Mouse (Mus musculus): ENCODE measurements at regions not wholly inside any gene's neighbourhood (a gene's known extent, or its start where the extent isn't known, plus 50 kb on each side); places are given as distances from the start of the nearest gene placed in this dataset.

GRCm38 (mm10) chr13:28606651-28607050, 346.9 kb downstream of the Sox4 start:
- no peaks in the 10 kb centered on the region for H3K79me2 ChIP-seq (ENCODE audit: inconsistent target)
- 0 out of 2 replicates have a peak overlapping the region, but pooled peaks have one; percentile 5 for H3K27ac ChIP-seq
- 0% methylated on average over 1 of the region's 1 CpGs for WGBS (ENCODE audit: missing documents)
- H3K36me3 ChIP-seq (ENCODE audit: inconsistent target) = no peaks in the 10 kb centered on the region
- H3K4me3 ChIP-seq (ENCODE audit: inconsistent target) = no peak overlapping the region

GRCm38 (mm10) chr13:28605833-28606232, 347.7 kb downstream of the Sox4 start:
- H3K36me3 ChIP-seq (ENCODE audit: inconsistent target) = no peaks in the 10 kb centered on the region
- no peak overlapping the region for H3K27ac ChIP-seq
- no peaks in the 10 kb centered on the region for H3K79me2 ChIP-seq (ENCODE audit: inconsistent target)
- no peak overlapping the region for H3K4me3 ChIP-seq (ENCODE audit: inconsistent target)
- 89% methylated on average over 1 of the region's 1 CpGs for WGBS (ENCODE audit: missing documents)

GRCm38 (mm10) chr13:28604016-28604415, 346.7 kb downstream of the Gm11361 start:
- no peaks in the 10 kb centered on the region for H3K79me2 ChIP-seq (ENCODE audit: inconsistent target)
- WGBS (ENCODE audit: missing documents) = 93% methylated on average over 6 of the region's 6 CpGs
- H3K4me3 ChIP-seq (ENCODE audit: inconsistent target) = no peak overlapping the region
- no peaks in the 10 kb centered on the region for H3K36me3 ChIP-seq (ENCODE audit: inconsistent target)
- H3K27ac ChIP-seq = no peak overlapping the region

- 3% methylated on average over 5 of the region's 5 CpGs for WGBS (ENCODE audit: missing documents)
Observed at GRCm38 (mm10) chr13:28600792-28601191, 343.5 kb downstream of the Gm11361 start.

GRCm38 (mm10) chr13:28596367-28596766, 339.0 kb downstream of the Gm11361 start:
- H3K27ac ChIP-seq = no peak overlapping the region
- WGBS (ENCODE audit: missing documents) = 97% methylated on average over 2 of the region's 2 CpGs
- no peak overlapping the region for H3K4me3 ChIP-seq (ENCODE audit: inconsistent target)

More at GRCm38 (mm10) chr13:28600792-28601191, 343.5 kb downstream of the Gm11361 start:
- H3K27ac ChIP-seq = peak overlapping the region; percentile 46
- no peak overlapping the region for H3K4me3 ChIP-seq (ENCODE audit: inconsistent target)
- no peaks in the 10 kb centered on the region for H3K79me2 ChIP-seq (ENCODE audit: inconsistent target)
- no peaks in the 10 kb centered on the region for H3K36me3 ChIP-seq (ENCODE audit: inconsistent target)

GRCm38 (mm10) chr13:28592176-28592575, 334.8 kb downstream of the Gm11361 start:
- 100% methylated on average over 1 of the region's 1 CpGs for WGBS (ENCODE audit: missing documents)
- Histone ChIP-seq H3K79me2 (ENCODE audit: inconsistent target) (no peaks in the 10 kb centered on the region), H3K4me3 (ENCODE audit: inconsistent target) (no peak overlapping the region), H3K27ac (no peak overlapping the region), H3K36me3 (ENCODE audit: inconsistent target) (no peaks in the 10 kb centered on the region)

More at GRCm38 (mm10) chr13:28596367-28596766, 339.0 kb downstream of the Gm11361 start:
- H3K79me2 ChIP-seq (ENCODE audit: inconsistent target) = no peaks in the 10 kb centered on the region
- H3K36me3 ChIP-seq (ENCODE audit: inconsistent target) = no peaks in the 10 kb centered on the region

GRCm38 (mm10) chr13:28587977-28588376, 330.6 kb downstream of the Gm11361 start:
- 92% methylated on average over 5 of the region's 5 CpGs for WGBS (ENCODE audit: missing documents)
- Histone ChIP-seq H3K79me2 (ENCODE audit: inconsistent target) (no peaks in the 10 kb centered on the region), H3K27ac (no peak overlapping the region), H3K36me3 (ENCODE audit: inconsistent target) (no peaks in the 10 kb centered on the region), H3K4me3 (ENCODE audit: inconsistent target) (no peak overlapping the region)

GRCm38 (mm10) chr13:28586693-28587092, 329.4 kb downstream of the Gm11361 start:
- WGBS (ENCODE audit: missing documents) = 88% methylated on average over 7 of the region's 7 CpGs
- H3K36me3 ChIP-seq (ENCODE audit: inconsistent target) = no peaks in the 10 kb centered on the region
- no peak overlapping the region for H3K27ac ChIP-seq
- no peak overlapping the region for H3K4me3 ChIP-seq (ENCODE audit: inconsistent target)
- no peaks in the 10 kb centered on the region for H3K79me2 ChIP-seq (ENCODE audit: inconsistent target)

- Histone ChIP-seq H3K36me3 (ENCODE audit: inconsistent target) (no peaks in the 10 kb centered on the region), H3K4me3 (ENCODE audit: inconsistent target) (no peak overlapping the region)
Observed at GRCm38 (mm10) chr13:28586140-28586539, 328.8 kb downstream of the Gm11361 start.

GRCm38 (mm10) chr13:28583617-28584016, 326.3 kb downstream of the Gm11361 start:
- WGBS (ENCODE audit: missing documents) = 98% methylated on average over 5 of the region's 5 CpGs
- no peak overlapping the region for H3K4me3 ChIP-seq (ENCODE audit: inconsistent target)
- H3K79me2 ChIP-seq (ENCODE audit: inconsistent target) = no peaks in the 10 kb centered on the region
- no peaks in the 10 kb centered on the region for H3K36me3 ChIP-seq (ENCODE audit: inconsistent target)
- no peak overlapping the region for H3K27ac ChIP-seq

More at GRCm38 (mm10) chr13:28586140-28586539, 328.8 kb downstream of the Gm11361 start:
- 94% methylated on average over 2 of the region's 2 CpGs for WGBS (ENCODE audit: missing documents)
- no peaks in the 10 kb centered on the region for H3K79me2 ChIP-seq (ENCODE audit: inconsistent target)
- H3K27ac ChIP-seq = no peak overlapping the region

- H3K36me3 ChIP-seq (ENCODE audit: inconsistent target) = no peaks in the 10 kb centered on the region
- H3K27ac ChIP-seq = no peak overlapping the region
- 91% methylated on average over 9 of the region's 9 CpGs for WGBS (ENCODE audit: missing documents)
- no peak overlapping the region for H3K4me3 ChIP-seq (ENCODE audit: inconsistent target)
- no peaks in the 10 kb centered on the region for H3K79me2 ChIP-seq (ENCODE audit: inconsistent target)
Observed at GRCm38 (mm10) chr13:28575202-28575851, 318.0 kb downstream of the Gm11361 start.

- 55% methylated on average over 1 of the region's 1 CpGs for WGBS (ENCODE audit: missing documents)
- Histone ChIP-seq H3K36me3 (ENCODE audit: inconsistent target) (no peaks in the 10 kb centered on the region), H3K79me2 (ENCODE audit: inconsistent target) (no peaks in the 10 kb centered on the region), H3K4me3 (ENCODE audit: inconsistent target) (no peak overlapping the region), H3K27ac (no peak overlapping the region)
Observed at GRCm38 (mm10) chr13:28573364-28573763, 316.0 kb downstream of the Gm11361 start.

- Histone ChIP-seq H3K27ac (no peak overlapping the region), H3K4me3 (ENCODE audit: inconsistent target) (no peak overlapping the region), H3K36me3 (ENCODE audit: inconsistent target) (no peaks in the 10 kb centered on the region), H3K79me2 (ENCODE audit: inconsistent target) (no peaks in the 10 kb centered on the region)
- WGBS (ENCODE audit: missing documents) = 100% methylated on average over 1 of the region's 1 CpGs
Observed at GRCm38 (mm10) chr13:28572448-28572847, 315.1 kb downstream of the Gm11361 start.

- WGBS (ENCODE audit: missing documents) = 45% methylated on average over 5 of the region's 5 CpGs
- no peak overlapping the region for H3K27ac ChIP-seq
- H3K36me3 ChIP-seq (ENCODE audit: inconsistent target) = no peaks in the 10 kb centered on the region
- H3K4me3 ChIP-seq (ENCODE audit: inconsistent target) = no peak overlapping the region
- H3K79me2 ChIP-seq (ENCODE audit: inconsistent target) = no peaks in the 10 kb centered on the region
Observed at GRCm38 (mm10) chr13:28571716-28572115, 314.4 kb downstream of the Gm11361 start.

GRCm38 (mm10) chr13:28563585-28563984, 306.3 kb downstream of the Gm11361 start:
- Histone ChIP-seq H3K4me3 (ENCODE audit: inconsistent target) (no peak overlapping the region), H3K79me2 (ENCODE audit: inconsistent target) (no peaks in the 10 kb centered on the region), H3K27ac (no peak overlapping the region), H3K36me3 (ENCODE audit: inconsistent target) (no peaks in the 10 kb centered on the region)
- WGBS (ENCODE audit: missing documents) = 93% methylated on average over 2 of the region's 2 CpGs

- no peak overlapping the region for H3K4me3 ChIP-seq (ENCODE audit: inconsistent target)
- WGBS (ENCODE audit: missing documents) = 71% methylated on average over 2 of the region's 2 CpGs
- no peaks in the 10 kb centered on the region for H3K79me2 ChIP-seq (ENCODE audit: inconsistent target)
- no peak overlapping the region for H3K27ac ChIP-seq
- no peaks in the 10 kb centered on the region for H3K36me3 ChIP-seq (ENCODE audit: inconsistent target)
Observed at GRCm38 (mm10) chr13:28560081-28560480, 302.8 kb downstream of the Gm11361 start.
